Mouse (Mus musculus): ENCODE measurements around the gene Babam2. TPM values are rescaled to one million over a fixed set of nuclear protein-coding genes. Genes with fewer than 3 reads are reported as not detected.

Babam2 gene
- polyA plus RNA-seq, 1 experiment from 2014 or later: 32.2 TPM

DNA sequence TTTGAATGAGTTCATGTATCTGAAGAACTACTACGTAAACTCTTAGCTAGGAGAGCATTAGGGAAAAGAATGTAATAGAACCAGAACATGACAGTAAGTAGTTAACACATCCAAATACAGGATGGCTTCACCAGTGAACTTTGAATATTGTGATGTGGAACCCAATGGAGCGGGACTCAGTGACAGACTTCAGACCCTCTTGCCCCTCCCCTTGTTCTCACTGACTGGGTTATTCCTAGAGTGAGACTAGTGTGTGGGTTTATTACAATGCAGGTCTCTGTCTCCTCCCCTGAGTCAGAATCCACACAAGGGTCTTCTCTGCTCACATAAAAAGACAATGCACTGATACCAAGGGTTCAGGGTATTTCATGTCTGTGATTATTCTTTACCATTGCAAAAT lies 175.8 kb downstream of the Babam2 start:
- H3K36me3 ChIP-seq: no peaks in the 10 kb centered on the region
- WGBS: 87% methylated on average over 2 of the region's 2 CpGs
- ATAC-seq (ENCODE audit: insufficient number of reproducible peaks, insufficient read depth, low FRiP score, low TSS enrichment): no peak

DNA sequence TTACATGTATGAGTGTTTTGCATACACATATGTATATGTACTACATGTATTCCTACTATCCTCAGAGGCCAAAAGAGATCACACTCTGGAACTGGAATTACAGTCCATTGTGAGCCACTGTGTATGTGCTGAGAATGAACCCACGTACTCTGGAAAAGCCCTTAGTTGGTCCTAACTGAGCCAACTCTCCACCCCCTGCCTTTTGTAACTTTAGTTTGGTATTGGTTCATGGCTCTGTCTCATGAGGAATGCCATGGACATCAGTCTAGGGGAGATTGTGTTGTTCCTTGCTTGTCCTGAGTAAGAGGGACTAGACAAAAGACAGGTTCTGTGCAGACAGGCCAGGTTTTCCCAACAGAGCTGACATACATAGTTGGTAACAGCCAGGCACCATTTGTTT lies 177.1 kb downstream of the Babam2 start:
- H3K27me3 ChIP-seq: no peaks in the 10 kb centered on the region
- no peaks in the 10 kb centered on the region for H3K36me3 ChIP-seq
- H3K9ac ChIP-seq: no peak overlapping the region
- H3K27ac ChIP-seq: no peak overlapping the region
- no peaks in the 10 kb centered on the region for H3K4me1 ChIP-seq
- no peak for ATAC-seq (ENCODE audit: insufficient number of reproducible peaks, insufficient read depth, low FRiP score, low TSS enrichment)
- no peaks in the 10 kb centered on the region for H3K9me3 ChIP-seq
- no peak overlapping the region for H3K4me2 ChIP-seq (replicated peaks)
- 88% methylated on average over 1 of the region's 1 CpGs for WGBS
- no peak overlapping the region for H3K4me3 ChIP-seq

More for the DNA sequence above, 175.8 kb downstream of the Babam2 start:
- no peak overlapping the region for H3K4me3 ChIP-seq
- no peaks in the 10 kb centered on the region for H3K27me3 ChIP-seq
- H3K9me3 ChIP-seq: no peaks in the 10 kb centered on the region
- H3K9ac ChIP-seq: no peak overlapping the region
- H3K27ac ChIP-seq: no peak overlapping the region
- H3K4me1 ChIP-seq: no peaks in the 10 kb centered on the region
- no peak overlapping the region for H3K4me2 ChIP-seq (replicated peaks)

DNA sequence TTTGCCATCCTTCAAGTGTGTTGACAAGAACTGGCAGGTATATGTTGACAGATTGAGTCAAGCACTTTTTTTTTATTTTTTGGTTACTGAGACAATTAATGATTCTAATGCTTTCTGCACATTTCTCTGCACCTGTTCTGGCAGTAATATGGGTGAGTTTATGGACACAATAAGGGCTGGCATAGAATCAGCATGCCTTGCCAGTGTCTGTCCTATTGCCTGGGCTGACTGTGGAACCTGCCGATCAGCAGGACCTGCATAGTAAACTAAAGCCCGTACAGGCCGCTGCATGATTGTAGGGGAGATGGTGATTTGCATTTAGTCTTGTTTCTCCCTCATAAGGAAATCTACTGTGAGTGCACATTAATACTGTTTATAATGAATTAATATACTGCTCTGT lies 178.0 kb downstream of the Babam2 start:
- H3K9ac ChIP-seq: no peak overlapping the region
- ATAC-seq (ENCODE audit: insufficient number of reproducible peaks, insufficient read depth, low FRiP score, low TSS enrichment): no peak
- H3K27ac ChIP-seq: no peak overlapping the region
- H3K4me2 ChIP-seq (replicated peaks): no peak overlapping the region
- H3K4me1 ChIP-seq: no peaks in the 10 kb centered on the region
- H3K4me3 ChIP-seq: no peak overlapping the region
- H3K36me3 ChIP-seq: no peaks in the 10 kb centered on the region
- 76% methylated on average over 3 of the region's 3 CpGs for WGBS
- no peaks in the 10 kb centered on the region for H3K9me3 ChIP-seq
- no peaks in the 10 kb centered on the region for H3K27me3 ChIP-seq

DNA sequence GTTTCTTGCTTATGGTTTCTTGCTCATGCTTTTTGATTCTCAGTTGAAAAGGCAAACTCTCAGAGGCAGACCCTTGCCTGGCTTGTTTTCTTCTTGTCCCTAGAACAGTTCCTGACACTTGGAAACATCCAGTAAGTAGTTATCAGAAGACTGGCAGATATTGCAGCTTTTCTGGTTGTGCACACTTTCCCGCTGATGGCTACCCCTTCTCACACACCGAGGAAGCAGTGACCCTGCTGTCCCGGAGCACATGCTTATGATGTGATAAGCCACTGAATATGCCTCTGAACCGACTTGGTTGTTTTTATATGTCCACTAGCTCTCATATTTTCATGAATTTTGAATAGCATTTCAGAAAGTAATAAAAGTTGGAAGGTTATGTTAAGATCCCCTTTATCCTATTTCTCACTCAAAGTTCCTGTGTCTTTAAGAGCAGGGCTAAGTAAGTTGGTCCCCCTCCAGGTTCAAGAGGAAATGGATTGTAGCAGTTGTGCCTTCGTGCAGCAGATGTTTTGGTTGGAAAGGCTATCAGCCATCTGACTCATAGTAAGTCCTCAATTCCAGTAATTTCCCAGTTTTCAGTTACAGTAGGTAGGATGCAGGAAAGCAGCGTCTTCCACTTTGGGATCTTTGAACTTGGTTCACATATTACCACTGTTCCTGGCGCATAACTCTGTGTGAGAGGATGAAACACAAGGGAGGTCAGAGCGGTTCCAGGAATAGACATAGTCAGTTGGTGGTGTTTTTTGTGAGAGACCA lies 178.9 kb downstream of the Babam2 start:
- Histone ChIP-seq H3K36me3 (no peaks in the 10 kb centered on the region), H3K4me2 (replicated peaks) (no peak overlapping the region), H3K4me1 (no peaks in the 10 kb centered on the region), H3K9me3 (no peaks in the 10 kb centered on the region), H3K4me3 (no peak overlapping the region), H3K27me3 (no peaks in the 10 kb centered on the region), H3K27ac (no peak overlapping the region), H3K9ac (no peak overlapping the region)
- no peak for ATAC-seq (ENCODE audit: insufficient number of reproducible peaks, insufficient read depth, low FRiP score, low TSS enrichment)
- 78% methylated on average over 8 of the region's 8 CpGs for WGBS

DNA sequence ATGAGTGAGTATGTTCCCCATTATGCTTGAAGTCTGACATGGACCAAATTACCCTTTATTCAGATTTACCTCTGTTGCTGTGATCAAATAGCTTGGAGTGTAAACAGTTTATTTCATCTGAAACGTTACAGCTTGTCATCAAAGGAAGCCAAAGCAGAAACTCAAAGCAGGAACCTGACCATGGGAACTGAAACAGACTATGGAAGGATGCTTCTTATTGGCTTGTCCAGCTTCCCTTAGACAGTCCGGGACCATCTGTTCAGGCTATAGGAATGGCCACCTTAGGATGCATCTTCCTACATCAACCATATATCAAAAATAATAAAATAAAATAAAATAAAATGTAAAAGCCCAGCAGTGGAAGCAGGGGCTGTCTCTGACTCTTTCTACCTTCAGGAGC lies 183.0 kb downstream of the Babam2 start:
- Histone ChIP-seq H3K36me3 (no peaks in the 10 kb centered on the region), H3K4me1 (no peaks in the 10 kb centered on the region), H3K4me3 (no peak overlapping the region), H3K9me3 (no peaks in the 10 kb centered on the region), H3K4me2 (replicated peaks) (no peak overlapping the region), H3K9ac (no peak overlapping the region), H3K27me3 (no peaks in the 10 kb centered on the region), H3K27ac (no peak overlapping the region)
- 71% methylated on average over 2 of the region's 2 CpGs for WGBS
- ATAC-seq (ENCODE audit: insufficient number of reproducible peaks, insufficient read depth, low FRiP score, low TSS enrichment): no peak

DNA sequence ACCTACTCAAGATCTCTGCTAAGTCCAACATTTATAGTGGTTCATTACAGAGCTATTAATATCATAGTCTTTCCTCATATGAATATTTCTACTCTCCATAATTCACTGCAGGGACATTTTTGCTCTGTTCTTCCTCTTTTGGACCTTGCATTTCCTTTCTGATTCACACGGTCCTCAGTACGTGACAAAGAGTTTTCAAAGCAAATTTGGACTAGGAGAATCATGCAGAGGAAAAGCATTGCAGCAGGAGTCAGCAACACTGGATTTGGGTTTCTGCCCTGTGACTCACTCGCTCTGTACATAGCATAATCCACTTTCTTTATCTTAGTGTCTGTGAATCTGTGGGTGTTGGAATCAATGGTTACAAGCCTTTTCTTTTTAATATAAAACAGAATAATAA lies 184.8 kb downstream of the Babam2 start:
- H3K4me1 ChIP-seq: peaks cover under 1% of the 10 kb centered on the region; the same call in 1 of the 2 replicates
- 85% methylated on average over 3 of the region's 3 CpGs for WGBS
- no peak overlapping the region for H3K27ac ChIP-seq
- H3K4me2 ChIP-seq (replicated peaks): no peak overlapping the region
- no peaks in the 10 kb centered on the region for H3K27me3 ChIP-seq
- no peak overlapping the region for H3K9ac ChIP-seq
- H3K9me3 ChIP-seq: no peaks in the 10 kb centered on the region
- H3K36me3 ChIP-seq: no peaks in the 10 kb centered on the region
- no peak for ATAC-seq (ENCODE audit: insufficient number of reproducible peaks, insufficient read depth, low FRiP score, low TSS enrichment)
- H3K4me3 ChIP-seq: no peak overlapping the region

DNA sequence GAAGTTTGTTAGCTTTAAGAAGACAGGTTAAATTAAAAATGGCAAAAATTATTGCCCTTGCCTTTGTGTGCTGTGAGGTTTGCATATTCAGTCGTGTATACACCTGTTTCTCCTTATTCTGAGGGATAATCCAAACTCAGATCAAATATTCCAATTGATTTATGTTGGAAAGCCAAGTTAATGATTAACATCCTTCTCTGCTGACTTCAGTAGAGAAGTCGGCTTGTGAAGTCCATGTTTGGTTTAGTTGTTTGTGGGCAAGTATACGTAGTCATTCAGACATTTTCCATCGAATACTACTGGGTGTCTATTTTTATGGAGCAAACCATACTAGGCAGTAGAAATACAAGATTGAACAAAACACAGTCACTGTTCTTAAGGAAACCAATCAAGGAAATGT lies 187.5 kb downstream of the Babam2 start:
- Histone ChIP-seq H3K27ac (no peak overlapping the region), H3K4me2 (replicated peaks) (no peak overlapping the region), H3K9ac (no peak overlapping the region), H3K27me3 (no peaks in the 10 kb centered on the region), H3K9me3 (no peaks in the 10 kb centered on the region), H3K36me3 (no peaks in the 10 kb centered on the region), H3K4me1 (peaks cover 3% of the 10 kb centered on the region; the same call in 1 of the 2 replicates), H3K4me3 (no peak overlapping the region)
- 67% methylated on average over 4 of the region's 4 CpGs for WGBS
- no peak for ATAC-seq (ENCODE audit: insufficient number of reproducible peaks, insufficient read depth, low FRiP score, low TSS enrichment)

DNA sequence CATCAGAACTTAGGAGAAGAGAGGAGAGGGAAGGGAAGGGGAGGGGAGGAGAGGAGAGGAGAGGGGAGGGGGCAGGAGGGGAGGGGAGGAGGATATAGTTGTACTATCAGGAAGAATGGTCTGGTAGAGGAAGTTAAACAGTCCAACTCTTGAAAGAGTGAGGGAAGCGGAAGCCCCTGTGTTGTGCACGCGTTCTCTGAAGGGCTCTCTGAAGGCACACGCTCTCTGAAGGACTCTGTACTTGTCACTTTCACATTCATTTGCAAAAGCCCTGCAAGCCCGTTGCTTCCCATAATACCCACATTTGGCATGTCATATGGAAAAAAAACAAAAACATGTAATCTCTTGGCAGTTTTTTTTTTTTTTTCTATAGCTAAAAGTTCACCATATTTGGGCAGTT lies 190.1 kb downstream of the Babam2 start:
- Histone ChIP-seq H3K9ac (no peak overlapping the region), H3K9me3 (no peaks in the 10 kb centered on the region), H3K36me3 (no peaks in the 10 kb centered on the region), H3K4me2 (replicated peaks) (no peak overlapping the region), H3K27me3 (no peaks in the 10 kb centered on the region), H3K4me1 (peaks cover 3% of the 10 kb centered on the region; the same call in 1 of the 2 replicates), H3K27ac (no peak overlapping the region), H3K4me3 (no peak overlapping the region)
- WGBS: 81% methylated on average over 5 of the region's 5 CpGs
- ATAC-seq (ENCODE audit: insufficient number of reproducible peaks, insufficient read depth, low FRiP score, low TSS enrichment): no peak

DNA sequence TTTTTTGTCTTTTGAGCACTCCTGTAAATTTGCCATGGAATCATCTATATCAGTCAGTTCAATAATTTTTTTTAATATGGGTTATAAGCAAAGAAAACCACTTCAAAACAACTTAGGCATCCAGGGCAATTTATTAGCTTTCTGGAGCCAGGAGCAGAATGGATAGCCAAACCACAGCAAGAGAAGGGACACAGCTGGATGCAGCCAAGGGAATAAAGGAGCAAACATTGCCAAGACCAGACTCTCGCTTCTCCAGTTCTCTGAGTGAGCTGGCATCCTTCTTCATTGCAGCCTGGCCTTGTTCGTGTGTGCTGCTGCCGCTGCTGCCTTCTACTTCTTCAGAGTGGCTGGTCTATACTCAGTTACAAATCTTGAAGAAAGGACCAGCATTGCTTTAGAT lies 190.9 kb downstream of the Babam2 start:
- no peaks in the 10 kb centered on the region for H3K27me3 ChIP-seq
- H3K36me3 ChIP-seq: no peaks in the 10 kb centered on the region
- WGBS: 85% methylated on average over 3 of the region's 3 CpGs
- H3K4me2 ChIP-seq (replicated peaks): no peak overlapping the region
- H3K27ac ChIP-seq: no peak overlapping the region
- no peak overlapping the region for H3K9ac ChIP-seq
- H3K4me1 ChIP-seq: peaks cover 3% of the 10 kb centered on the region; the same call in 1 of the 2 replicates
- H3K9me3 ChIP-seq: no peaks in the 10 kb centered on the region
- no peak for ATAC-seq (ENCODE audit: insufficient number of reproducible peaks, insufficient read depth, low FRiP score, low TSS enrichment)
- H3K4me3 ChIP-seq: no peak overlapping the region

DNA sequence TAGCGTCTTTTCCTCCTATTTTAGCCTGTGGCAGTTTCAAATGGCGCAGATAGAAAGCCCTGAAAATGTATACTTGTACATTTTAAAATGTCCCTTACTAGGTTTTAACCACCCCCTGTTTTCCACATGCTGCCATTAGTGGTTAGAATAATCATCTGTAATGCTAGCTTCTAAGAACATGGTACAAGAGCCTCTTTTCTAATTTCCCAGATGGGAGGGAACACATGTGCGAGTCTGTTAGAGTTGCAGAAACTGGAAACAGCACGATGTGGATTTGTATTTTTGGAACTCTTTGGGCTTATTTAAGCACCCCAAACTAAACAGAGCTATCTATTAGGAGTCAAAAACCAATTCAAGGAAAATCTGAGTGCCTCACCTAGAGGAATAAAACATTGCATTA lies 195.1 kb downstream of the Babam2 start:
- Histone ChIP-seq H3K4me1 (no peaks in the 10 kb centered on the region), H3K27me3 (no peaks in the 10 kb centered on the region), H3K36me3 (no peaks in the 10 kb centered on the region), H3K27ac (no peak overlapping the region), H3K9me3 (no peaks in the 10 kb centered on the region), H3K4me3 (no peak overlapping the region), H3K4me2 (replicated peaks) (no peak overlapping the region), H3K9ac (no peak overlapping the region)
- no peak for ATAC-seq (ENCODE audit: insufficient number of reproducible peaks, insufficient read depth, low FRiP score, low TSS enrichment)
- WGBS: 63% methylated on average over 4 of the region's 4 CpGs

DNA sequence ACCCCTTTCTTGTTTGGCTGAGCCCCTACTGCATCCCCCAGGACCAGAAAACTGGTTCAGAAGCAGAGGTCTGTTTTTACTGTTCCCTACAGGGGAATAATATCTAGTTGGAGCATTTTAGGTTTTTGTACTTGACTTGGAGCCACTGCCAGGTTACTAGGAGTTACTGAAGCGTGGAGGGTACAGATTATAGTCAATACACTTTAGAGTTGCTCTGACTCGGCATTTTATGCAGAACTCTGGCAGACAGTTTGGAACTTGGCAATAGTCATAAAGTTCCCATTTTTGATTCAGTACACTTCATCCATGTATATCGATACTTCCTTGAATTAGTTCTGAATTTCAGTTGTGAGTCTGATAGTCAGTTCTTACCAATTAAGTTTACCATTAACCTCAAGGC lies 202.4 kb downstream of the Babam2 start:
- Histone ChIP-seq H3K27ac (no peak overlapping the region), H3K4me3 (no peak overlapping the region), H3K9me3 (no peaks in the 10 kb centered on the region), H3K9ac (no peak overlapping the region), H3K36me3 (no peaks in the 10 kb centered on the region), H3K4me2 (replicated peaks) (no peak overlapping the region), H3K4me1 (no peaks in the 10 kb centered on the region), H3K27me3 (no peaks in the 10 kb centered on the region)
- no peak for ATAC-seq (ENCODE audit: insufficient number of reproducible peaks, insufficient read depth, low FRiP score, low TSS enrichment)
- 84% methylated on average over 3 of the region's 3 CpGs for WGBS

DNA sequence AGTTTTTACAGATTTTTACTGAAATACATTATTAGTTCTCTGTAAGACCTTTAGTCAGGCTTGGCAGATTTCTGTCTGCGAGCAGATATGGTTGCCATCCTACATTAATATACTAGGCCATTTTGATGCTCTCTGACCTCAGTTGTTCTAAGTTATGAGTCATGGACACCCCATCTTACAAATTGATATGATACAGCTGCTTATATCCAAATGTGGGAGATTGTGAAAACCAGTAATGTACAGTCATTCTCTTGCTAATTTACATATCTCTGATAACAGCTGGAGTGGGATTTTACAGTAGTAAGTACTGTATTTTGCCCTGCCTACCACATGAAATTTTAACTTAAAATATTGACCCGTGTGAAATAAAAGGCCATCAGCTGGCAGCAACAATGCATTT lies 204.7 kb downstream of the Babam2 start:
- ATAC-seq (ENCODE audit: insufficient number of reproducible peaks, insufficient read depth, low FRiP score, low TSS enrichment): no peak
- Histone ChIP-seq H3K9ac (no peak overlapping the region), H3K4me1 (no peaks in the 10 kb centered on the region), H3K4me3 (no peak overlapping the region), H3K36me3 (no peaks in the 10 kb centered on the region), H3K27me3 (no peaks in the 10 kb centered on the region), H3K4me2 (replicated peaks) (no peak overlapping the region), H3K27ac (no peak overlapping the region), H3K9me3 (no peaks in the 10 kb centered on the region)
- 88% methylated on average over 2 of the region's 2 CpGs for WGBS

Data from embryonic facial prominence, embryonic 12.5 days (tissue).